ENCODE assay signal across 9 mouse cellular contexts in the genomic region with DNA sequence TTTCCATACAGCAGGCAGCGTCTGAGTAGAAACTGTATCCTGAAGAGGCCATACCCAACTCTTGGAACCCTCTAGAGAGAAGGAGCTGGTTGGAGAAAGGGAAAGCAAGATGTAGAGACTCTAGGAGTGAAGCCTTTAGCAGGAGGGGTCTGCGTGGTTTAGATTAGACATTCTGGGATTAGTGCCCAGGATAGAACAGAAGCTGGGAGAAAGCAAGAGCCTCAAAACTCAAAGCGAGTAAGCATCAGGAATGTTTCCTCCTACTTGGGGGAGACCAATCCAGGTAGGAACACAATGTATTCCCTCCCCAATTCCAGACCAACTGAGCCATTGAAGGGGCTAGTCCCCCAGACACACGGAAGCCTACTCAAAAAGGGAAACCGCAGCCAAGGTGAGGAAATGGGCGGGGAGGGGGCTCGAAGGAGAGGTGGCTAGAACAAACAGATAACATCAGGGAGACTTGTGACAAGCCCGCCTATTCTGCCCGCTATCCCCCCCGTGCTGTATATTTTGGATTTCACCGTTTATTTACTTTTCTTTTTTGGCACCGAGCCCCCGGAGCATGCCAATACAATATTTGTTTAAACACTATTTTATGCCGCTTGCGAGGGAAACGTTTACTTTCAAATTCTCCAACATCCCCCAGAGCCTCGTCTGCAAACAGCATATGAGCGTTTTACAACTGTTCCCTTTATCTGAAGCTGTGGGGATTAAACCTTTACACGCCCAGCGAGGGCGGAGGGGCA. TPM values are rescaled to one million over a fixed set of nuclear protein-coding genes. Genes with fewer than 3 reads are reported as not detected.
DNase-seq lines count a peak whose midpoint lies in the region; ATAC-seq and TF ChIP-seq lines count a peak whose summit lies in the region.
"Had no signal": no experiment of that assay in that cellular context is flagged by ENCODE, and none has a peak within 500 bp of the region (broad histone marks: within the 10 kb centered on the region; RNA-seq: fewer than 3 reads in every experiment).

No protein-coding gene starts in this region.

- no peaks in the 10 kb centered on the region for H3K79me2 ChIP-seq in heart, adult 2 months (replicated peaks; ENCODE audit: control insufficient read depth, insufficient read depth, low read length)

- peak overlapping the region; percentile 96 for H3K4me2 ChIP-seq in heart, embryonic 15.5 days

- H3K27ac ChIP-seq in heart, adult 2 months: peak overlapping the region; percentile 7; the same call in 1 of the 2 replicates
- peak overlapping the region; percentile 75 for H3K27ac ChIP-seq in heart, embryonic 15.5 days

- no peak for TF ChIP-seq POLR2A in heart, adult 2 months (IDR thresholded peaks at IDR 0.05; ENCODE audit: insufficient read depth, low read depth, low read length)

- no peak for DNase-seq in heart, adult 2 months
- DNase-seq in heart, adult 9 months (ENCODE audit: low spot score in 2 of 2): no peak
- DNase-seq in lung, postnatal 10 days: peak; percentile 59
- DNase-seq in spleen, postnatal 36 days (ENCODE audit: low spot score in 2 of 2): no peak
- no peak for DNase-seq in right cerebral cortex, postnatal 36 days (ENCODE audit: low spot score in 2 of 2)
- DNase-seq in kidney, postnatal 14 days: no peak

- H3K9ac ChIP-seq in heart, adult 2 months (ENCODE audit: low read depth, low read length): no peak overlapping the region
- H3K9ac ChIP-seq in heart, embryonic 15.5 days: peak overlapping the region; percentile 56; the same call in 1 of the 2 replicates

- no peak for TF ChIP-seq CTCF in heart, adult 2 months (IDR thresholded peaks at IDR 0.05)
- no peak for TF ChIP-seq CTCF in E14TG2a.4 (conservative IDR thresholded peaks at IDR 0.05; ENCODE audit: low read length)

- no peak for ATAC-seq in heart, embryonic 15.5 days (replicated peaks; ENCODE audit: insufficient number of reproducible peaks, insufficient read depth, low FRiP score, low read depth)

- H3K27me3 ChIP-seq in heart, adult 2 months (ENCODE audit: control insufficient read depth, insufficient read depth, low read length): peaks cover 13% of the 10 kb centered on the region
- no peaks in the 10 kb centered on the region for H3K27me3 ChIP-seq in E14TG2a.4 (ENCODE audit: insufficient read depth, low read length)
- H3K27me3 ChIP-seq in heart, embryonic 15.5 days: peaks cover 61% of the 10 kb centered on the region

- H3K4me1 ChIP-seq in heart, adult 2 months (ENCODE audit: control insufficient read depth, insufficient read depth, low read length): no peaks in the 10 kb centered on the region; the same call in none of the 2 replicates
- peaks cover 66% of the 10 kb centered on the region for H3K4me1 ChIP-seq in E14TG2a.4 (replicated peaks; ENCODE audit: low read depth, low read length)
- peaks cover 44% of the 10 kb centered on the region for H3K4me1 ChIP-seq in heart, embryonic 15.5 days (replicated peaks)

- no peaks in the 10 kb centered on the region for H3K36me3 ChIP-seq in heart, adult 2 months (ENCODE audit: control insufficient read depth, insufficient read depth, low read length)
- peaks cover 11% of the 10 kb centered on the region; the same call in 1 of the 2 replicates for H3K36me3 ChIP-seq in E14TG2a.4 (ENCODE audit: insufficient read depth, low read length)
- H3K36me3 ChIP-seq in heart, embryonic 15.5 days: no peaks in the 10 kb centered on the region

- no peaks in the 10 kb centered on the region for H3K9me3 ChIP-seq in E14TG2a.4 (ENCODE audit: low read length)
- no peaks in the 10 kb centered on the region for H3K9me3 ChIP-seq in heart, embryonic 15.5 days (replicated peaks)

- intact Hi-C loops in heart, adult 2 months (cut with DNase I): loop anchor here (5.0 kb wide), 1 partner anchor 69 kb away; no protein-coding TSS in a partner anchor

- WGBS in heart, adult 2 months: 12% methylated on average over 21 of the region's 21 CpGs
- WGBS in heart, embryonic 15.5 days: 9% methylated on average over 21 of the region's 21 CpGs

- no peak for TF ChIP-seq EP300 in heart, adult 2 months (IDR thresholded peaks at IDR 0.05; ENCODE audit: insufficient read depth, low read depth, low read length)

- H3K4me3 ChIP-seq in heart, adult 2 months: no peak overlapping the region; the same call in 1 of the 2 replicates
- peak overlapping the region; percentile 88 for H3K4me3 ChIP-seq in E14TG2a.4 (replicated peaks; ENCODE audit: low read length)
- peak overlapping the region; percentile 63 for H3K4me3 ChIP-seq in heart, embryonic 15.5 days

RNA-seq across cellular contexts. Expression of gene Gli2, which starts 2.1 kb away (rescaled TPM):
- total RNA-seq in heart, adult 2 months (2021): 1 to 10 TPM; 1.0 to 1.2 TPM
- 2.1 and 2.6 TPM in 2 replicates for polyA plus RNA-seq in heart, adult 2 months (2012; rRNA removed)
- polyA plus RNA-seq in heart, embryonic 15.5 days (2015; fragmentation: Nextera tagmentation; extraction: Ambion mirVana): 3.6 and 3.9 TPM in 2 replicates
- total RNA-seq: common myeloid progenitor, adult 5-6 weeks had no signal
